Mouse (Mus musculus): ENCODE measurements around the gene Cubn.

- TF ChIP-seq CTCF (IDR thresholded peaks at IDR 0.05; ENCODE audit: low read depth), result no peak
- TF ChIP-seq EP300 (optimal IDR thresholded peaks at IDR 0.05), result no peak
These were observed 139.4 kb downstream of the Cubn start for GRCm38 (mm10) chr2:13352112-13352728.
